Mouse (Mus musculus): ENCODE measurements around the gene Osgin1. TPM values are rescaled to one million over a fixed set of nuclear protein-coding genes. Genes with fewer than 3 reads are reported as not detected.
A peak's percentile ranks its signal among the peaks of the same experiment; 100 is the strongest.

Osgin1 gene
- total RNA-seq, 2 experiments from 2014 or later = 9.3 to 13.9 TPM

DNA sequence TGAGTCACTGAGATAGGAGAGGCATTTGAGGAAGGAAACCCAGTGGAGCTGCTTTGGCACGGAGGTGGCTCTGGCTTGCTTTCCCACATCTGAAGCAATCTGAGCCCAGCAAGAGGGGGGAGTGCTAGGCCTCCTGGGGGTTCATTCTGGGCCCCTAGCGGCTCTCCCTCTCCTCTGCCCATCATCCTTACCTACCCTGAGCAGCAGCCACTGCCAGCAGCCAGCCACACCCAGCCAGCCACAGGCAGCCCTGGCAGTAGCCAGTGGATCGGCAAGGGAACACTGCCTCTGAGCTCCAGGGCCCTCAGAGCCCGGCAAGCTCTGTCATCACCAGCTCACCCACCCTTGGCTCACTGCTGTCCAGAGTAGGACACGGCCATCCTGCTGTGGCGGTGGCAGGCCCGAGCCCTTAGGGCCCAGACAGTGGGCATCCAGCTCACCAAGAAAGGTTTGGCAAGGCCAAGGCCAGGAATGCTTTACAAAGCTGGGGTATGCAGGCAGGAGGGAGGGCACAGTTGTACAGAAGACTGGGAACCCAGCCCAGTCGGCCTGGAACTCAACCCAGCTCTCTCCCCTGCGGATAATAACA is 11.7 kb upstream of the Osgin1 start:
- DNase-seq (ENCODE audit: low spot score) = peak; percentile 53

DNA sequence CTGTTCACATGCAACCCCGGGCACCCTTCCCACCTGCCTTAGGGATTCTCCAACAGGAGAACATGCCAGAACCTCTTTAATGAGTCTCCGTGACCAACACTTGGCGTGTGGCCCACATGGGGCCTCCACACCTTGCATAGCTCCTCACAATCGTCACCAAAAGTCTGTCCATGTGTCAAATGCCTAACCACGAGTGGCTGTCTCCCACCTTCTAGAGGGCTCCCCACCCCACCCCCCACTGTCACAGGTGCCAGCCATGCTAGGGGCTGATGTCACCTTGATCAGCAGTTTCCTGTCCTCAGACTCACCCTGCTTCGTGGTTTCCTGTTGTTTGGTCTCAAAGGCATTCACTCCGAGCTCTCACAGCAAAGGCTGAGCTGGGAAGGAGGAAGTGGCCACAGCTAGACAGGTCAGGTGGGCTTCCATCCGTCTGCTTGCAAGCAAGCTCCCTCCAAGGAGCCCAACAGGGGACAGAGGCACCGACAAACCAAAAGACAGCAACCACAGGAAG is 10.2 kb upstream of the Osgin1 start:
- no peak for DNase-seq (ENCODE audit: low spot score)

DNA sequence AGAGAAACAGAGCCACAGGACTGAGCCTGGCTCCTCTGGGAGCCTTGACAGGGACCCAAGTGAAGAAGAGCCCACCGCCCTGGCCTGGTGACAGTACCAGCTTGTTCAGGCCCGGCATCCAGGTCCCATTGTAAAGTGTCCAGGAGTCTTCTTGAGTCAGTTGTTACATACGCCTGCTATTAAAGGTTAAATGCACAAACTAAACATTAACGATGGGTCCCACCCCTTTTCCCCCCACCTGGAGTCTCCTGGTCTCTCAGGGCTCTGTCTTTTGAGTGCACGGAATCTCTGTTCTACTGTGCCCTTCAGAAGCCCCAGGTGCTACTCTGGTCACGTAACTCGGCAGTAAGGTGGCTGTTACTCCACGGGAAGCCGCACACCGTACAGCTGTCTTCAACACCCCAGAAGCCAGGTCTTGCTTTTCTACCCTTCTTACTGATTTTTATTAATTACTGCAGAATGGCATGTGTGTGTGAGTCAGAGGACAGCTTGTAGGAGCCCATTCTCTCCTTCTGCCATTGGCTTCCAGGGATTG is 9.7 kb upstream of the Osgin1 start:
- DNase-seq (ENCODE audit: low spot score) = no peak

DNA sequence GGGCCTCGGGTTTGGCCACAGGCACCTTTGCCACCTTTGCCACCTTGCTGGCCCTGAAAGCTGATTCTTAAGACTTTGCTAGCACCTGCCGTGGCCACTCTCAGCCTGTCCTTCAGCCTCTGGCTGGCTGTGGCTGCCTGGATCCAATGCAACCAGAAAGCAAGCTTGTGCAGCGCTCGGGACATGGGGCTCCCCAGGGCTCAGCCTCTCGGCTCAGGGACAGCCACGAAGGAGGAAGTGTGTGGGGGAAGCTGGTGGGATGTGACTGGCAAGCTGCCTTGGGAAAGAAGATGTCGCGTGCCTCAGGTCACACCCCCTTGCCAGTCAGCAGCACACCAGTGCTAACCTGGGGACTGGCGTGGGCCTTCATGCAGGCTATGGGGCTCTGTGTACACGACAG is 9.2 kb upstream of the Osgin1 start:
- DNase-seq (ENCODE audit: low spot score) = no peak

DNA sequence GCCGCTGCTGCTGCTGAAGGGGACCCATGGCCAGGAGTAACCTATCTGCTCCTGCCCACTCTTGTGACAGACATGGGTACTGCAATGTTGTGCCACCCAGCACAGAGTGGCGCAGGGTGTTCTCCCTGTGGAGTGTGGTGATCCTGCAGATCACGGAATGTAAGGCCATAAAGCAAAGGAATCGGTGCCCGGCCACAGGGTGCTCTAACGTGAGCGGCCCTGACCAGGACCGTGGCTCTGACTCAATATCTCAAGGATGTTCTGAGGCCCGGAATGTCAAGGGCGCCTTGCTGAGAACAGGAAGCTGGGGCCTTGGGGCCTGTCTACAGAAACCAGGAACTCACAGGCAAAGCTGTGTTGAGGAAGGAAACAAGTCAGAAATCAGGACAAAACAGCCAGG is 8.4 kb upstream of the Osgin1 start:
- no peak for DNase-seq (ENCODE audit: low spot score)

DNA sequence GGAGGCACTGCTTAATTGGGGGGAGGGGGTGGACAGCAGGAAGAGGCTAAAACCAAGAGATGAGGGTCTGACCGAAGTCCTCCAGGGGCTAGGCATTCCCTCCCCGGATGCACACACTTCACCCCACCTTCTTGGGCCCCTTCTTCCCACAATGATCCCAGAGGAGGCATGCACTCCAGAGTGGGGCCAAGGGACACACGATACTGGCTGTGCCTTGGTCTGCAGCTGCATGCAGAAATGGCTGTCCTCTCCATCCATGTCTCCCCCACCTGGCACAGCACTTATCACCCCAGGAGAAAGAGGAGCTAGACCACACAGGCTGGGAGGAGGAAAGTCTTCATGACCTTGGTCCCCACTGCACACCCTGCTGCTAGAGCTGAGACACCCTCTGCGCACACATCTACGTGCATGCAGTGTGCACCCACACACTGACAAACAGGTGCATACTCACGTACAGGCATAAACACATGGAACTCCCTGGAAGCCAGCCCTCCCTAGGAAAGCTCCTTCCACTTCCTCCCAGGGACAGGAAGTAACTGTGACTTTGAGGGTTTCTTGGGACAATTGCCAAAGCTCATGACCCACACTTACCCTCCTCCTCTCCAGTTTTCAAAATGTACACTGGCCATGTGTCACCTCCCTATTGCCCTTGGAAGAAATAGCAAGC is 7.7 kb upstream of the Osgin1 start:
- DNase-seq (ENCODE audit: low spot score) = peak; percentile 43

DNA sequence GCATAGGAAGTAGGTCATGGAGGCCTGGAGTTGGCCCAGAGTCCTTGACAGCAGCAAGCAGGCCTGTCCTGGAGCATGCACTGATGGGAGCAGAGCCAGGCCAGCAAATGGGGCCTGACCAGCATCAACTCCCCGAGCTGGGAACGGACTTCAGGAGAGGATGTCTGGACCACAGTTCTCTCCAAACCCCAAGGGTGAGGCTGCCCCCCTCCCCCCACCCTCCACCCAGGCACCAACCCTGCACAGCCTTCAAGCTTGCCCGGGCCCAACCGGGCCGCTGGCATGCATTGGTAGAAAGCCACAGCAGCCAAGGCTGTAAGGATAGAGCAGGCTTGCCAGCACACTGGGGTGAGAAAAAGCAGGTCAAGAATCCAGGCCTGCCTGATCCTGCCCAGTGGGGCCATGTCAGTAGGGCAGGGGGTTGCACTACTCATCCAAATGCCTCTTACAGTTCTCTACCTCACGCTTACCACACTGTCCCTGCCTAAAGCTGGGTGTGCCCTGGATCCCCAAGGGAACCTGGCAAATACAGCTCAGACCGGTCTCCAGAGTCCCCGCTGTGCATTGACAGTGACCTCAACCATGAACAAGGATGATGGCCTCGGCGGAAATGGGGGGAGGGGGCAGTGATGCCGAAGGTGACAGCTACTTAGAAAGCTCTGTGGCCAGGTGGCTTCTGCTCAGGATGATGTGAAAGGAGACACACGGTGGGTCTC is 6.1 kb upstream of the Osgin1 start:
- DNase-seq (ENCODE audit: low spot score) = peak; percentile 42

DNA sequence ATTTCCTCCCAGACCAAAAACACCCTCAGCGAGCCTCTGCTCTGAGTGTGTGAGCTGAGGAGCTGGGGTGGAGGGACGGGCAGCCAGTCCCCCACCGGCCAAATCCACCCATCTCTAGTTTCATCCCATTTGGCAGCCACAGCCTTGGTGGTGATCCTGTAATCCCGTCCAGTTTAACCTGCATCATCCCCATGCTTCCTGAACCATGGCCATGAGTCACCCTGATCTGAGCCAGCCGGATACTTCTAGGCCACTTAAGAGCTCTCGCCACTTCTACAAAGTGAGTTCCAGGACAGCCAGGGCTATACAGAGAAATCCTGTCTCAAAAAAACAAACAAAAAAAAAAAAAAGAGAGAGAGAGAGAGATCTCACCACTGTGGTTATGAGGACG is 5.6 kb upstream of the Osgin1 start:
- no peak for DNase-seq (ENCODE audit: low spot score)

DNA sequence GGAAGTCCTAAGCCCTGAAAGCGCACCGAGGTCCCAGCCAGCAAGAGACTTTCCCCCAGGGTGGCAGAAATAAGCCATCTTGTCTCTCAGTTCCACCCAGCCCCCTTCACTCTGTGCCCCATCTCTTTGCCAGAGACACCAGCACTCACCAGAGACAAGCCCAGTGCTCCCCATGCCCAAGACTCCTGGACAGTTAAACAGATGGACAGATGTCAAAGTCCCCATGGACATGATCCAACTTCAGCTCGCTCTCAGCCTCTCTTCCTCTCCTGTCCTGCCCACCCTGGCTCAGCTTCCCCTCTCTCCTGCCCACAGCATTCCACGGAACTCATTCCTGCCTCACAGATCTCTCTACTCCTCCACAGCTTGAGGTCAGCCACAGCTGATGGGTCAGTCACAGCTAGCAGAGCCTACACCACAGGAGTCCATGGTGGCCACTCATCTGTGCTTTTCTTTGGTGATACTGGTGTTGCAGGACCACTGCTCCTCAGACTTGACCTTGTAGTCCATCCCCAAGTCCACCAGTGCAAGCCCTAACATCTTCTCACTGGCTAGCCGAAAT is 5.1 kb upstream of the Osgin1 start:
- no peak for DNase-seq (ENCODE audit: low spot score)

DNA sequence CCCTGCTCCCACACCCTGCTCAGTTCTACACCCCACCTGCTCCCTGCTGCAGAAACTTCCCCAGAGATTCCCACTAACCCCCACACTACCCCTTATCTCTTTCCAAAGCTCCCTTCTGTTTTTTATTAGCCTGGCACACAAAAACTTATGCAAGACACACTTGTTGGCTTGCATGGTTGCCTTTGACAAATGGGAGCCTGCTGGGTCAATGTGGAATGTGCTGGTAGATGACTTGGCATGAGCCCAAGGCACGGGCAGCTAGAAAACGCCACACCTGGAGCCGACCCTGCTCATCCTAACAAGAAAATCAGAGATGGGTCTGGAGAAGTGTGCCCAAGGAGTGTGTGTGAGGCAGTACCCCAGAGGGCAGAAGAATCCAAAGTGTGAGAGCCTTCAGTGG is 4.4 kb upstream of the Osgin1 start:
- no peak for DNase-seq (ENCODE audit: low spot score)

DNA sequence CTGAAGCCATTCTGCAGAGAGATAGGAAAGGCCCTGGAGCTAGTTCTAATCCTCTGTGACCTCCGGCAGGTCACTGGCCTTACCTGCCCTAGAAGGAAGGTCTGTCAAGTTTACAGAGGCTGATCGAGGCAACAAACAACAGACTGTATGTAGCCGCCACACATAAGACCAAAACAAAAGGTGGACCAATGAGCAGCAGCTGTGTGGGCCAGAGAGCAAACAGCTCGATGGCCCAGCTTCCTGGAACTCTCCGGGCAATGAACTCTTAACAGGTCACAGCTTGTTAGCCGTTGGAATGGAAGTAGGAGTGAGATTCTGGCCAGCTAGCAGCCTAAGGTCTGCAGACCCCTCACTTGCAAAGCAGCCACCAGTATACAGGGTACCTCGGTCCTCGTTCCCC is 3.7 kb upstream of the Osgin1 start:
- no peak for DNase-seq (ENCODE audit: low spot score)

DNA sequence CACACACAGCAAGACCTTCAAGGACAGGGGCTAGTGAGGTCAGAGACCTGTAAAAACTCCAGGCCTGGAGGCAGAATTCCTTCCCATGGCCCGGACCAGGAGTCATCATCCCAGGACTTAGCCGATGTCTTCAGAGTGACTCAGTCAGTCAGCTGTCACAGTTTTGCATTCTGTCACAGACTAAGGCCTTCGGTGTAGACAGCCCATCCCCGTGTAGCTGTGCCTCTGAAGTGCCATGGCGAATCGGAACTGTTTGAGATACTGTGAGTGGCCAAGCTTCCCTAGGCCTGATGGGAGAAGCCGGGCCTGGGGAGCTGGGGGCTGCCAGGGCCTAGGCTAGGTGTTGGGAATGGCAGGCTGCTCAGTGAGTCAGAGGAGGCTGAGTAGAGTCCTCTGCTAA is 3.2 kb upstream of the Osgin1 start:
- no peak for DNase-seq (ENCODE audit: low spot score)

DNA sequence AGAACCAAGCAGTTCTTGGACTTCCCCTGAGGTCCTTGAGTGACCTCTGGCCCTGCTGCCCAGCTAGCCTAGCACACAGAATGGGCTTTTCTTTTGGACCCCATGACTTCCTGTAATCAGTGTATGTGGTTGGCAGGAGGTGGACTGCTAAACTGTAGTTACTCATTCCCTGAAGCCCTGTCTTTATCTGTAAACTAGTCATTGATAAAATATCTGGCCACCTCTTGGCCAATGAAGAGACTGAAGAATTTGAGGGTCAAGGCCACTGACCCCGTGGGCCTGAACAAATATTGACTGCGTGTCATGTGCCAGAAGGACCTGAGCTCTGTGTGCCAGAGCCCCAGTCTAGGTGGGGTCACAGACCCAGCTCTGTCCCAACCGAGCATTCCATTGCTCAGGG is 1.6 kb upstream of the Osgin1 start:
- no peak for DNase-seq (ENCODE audit: low spot score)

DNA sequence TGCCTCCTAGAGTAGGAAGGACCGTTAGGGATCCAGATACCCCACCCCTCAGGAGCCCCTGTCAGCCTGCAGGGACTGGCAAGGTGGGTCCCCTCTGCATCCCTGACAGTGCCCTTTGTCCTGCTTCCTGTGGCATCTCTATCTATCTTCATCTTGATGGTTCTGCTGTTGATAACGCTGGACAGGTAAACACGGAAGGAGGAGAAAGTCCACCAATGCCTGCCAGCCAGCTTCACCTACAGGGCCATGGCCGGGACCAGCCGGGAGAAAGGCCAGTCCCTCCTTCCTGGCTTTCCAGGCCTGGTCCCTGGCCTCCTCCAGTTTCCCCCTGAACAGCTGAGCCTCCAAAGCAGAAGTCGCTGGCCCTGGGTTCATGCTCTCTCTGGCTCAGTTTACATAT is 645 bp downstream of the Osgin1 start:
- no peak for DNase-seq (ENCODE audit: low spot score)

DNA sequence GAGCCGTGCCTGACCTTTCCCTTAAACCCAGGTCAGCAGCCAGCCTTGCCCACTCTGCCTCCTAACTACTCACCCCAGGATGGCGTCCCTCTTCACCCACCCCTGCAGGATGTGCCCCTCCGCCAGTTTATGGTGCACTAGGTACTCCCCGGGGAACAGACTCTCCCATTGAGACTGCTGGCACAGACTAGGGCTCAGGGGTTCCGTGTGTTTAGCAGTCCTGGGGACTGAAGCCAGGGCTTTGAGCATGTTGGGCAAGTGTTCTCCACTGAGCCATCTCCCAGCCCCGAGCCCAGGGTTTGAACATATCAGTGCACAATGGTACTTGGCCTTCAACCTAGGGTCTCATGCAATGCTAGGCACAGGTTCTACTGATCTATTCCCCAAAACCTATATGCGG is 1.6 kb downstream of the Osgin1 start:
- DNase-seq (ENCODE audit: low spot score) = no peak

DNA sequence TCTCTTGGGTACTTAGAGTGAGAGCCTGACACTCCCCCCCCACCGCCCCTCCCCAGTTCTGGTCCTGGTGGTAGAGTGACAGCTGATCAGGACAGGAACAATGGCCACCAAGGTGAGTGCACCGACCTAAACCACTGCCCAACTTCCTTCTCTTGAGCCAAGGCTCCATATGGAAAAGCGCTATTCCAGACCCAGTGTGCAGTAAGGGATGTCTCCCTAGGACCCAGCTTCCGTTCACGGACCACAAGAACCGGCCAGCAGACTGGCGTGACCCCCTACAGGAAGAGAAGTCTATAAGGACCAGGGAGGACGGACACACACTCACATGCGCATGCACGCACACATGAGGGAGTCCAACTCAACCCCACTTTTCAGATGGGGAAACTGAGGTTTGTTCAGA is 2.4 kb downstream of the Osgin1 start:
- DNase-seq (ENCODE audit: low spot score) = no peak

DNA sequence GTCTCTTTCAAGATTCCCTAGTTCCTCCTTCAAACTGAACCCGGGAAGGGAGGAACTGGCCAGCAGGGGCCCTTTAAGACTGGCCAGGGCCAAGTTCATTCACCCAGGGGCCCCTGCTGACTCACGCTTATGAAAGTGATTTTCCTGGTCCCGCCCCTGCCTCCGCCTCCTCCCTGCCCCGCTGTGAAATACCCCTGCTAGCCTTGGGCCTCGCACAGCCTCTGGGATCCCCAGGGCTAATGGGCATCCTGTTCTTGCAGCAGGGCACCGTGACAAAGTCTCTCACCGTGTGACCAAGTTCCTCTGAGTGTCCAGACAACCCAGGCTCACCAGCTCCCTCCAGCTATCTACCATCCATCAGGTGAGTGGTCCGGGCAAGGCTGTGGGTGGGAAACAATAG is 3.0 kb downstream of the Osgin1 start:
- peak; percentile 94 for DNase-seq (ENCODE audit: low spot score)

DNA sequence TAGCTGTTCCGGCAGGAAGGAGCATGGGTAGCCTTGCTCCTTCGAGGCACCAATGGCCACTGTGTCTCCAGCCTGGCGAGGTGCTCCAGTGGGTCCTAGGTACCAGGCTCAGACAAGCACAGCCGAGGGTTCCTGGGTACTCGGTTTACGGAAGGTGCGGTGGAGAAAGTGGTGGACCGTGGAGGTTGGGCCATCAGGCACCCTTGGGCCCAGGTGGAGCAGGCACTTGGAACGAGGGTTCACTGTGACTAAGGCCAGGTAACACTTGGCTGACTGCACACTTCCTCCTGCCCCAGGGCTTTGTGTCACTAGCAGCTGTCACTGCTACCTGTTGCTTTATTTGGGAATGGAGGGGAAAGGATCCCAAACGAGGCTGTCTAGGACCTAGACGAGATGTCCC is 3.6 kb downstream of the Osgin1 start:
- DNase-seq (ENCODE audit: low spot score) = no peak

DNA sequence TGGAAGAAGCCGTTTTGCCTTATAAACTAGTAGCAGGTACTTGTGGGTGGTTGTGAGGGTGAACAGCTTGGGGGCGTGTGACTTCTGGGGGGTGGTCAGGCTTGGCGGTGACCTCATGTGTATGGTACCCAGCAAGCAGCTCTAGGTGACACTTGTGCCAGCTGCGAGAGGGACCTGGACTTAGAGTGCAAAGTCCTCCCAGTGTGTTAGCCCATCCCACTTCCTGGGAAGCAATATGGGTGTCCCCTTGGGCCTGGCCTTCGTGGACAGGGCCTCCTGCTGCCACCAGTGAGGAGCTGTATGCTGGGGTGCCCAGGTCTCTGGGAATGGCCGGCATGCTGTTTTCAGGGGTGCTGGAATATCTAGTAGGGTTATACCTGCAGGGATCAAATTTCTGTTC is 5.0 kb downstream of the Osgin1 start:
- no peak for DNase-seq (ENCODE audit: low spot score)

DNA sequence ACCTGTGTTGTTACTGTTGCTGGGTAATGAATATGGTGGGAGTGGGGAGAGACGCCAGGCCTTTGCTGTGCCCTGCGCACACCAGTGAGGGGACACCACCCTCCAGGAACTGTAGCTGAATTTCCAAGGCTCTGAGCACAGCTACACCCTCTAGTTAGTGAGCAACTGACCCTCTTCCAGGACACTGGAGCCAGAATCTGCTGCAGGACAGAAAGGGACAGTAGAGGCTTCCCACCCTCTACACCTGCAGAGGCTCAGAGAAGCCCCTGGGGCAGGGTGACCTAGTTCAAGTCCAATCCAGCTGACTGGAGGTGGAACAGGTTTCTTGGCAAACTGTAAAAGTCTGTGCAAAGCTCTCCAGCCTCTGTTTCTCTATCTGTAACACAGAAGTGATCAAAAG is 5.5 kb downstream of the Osgin1 start:
- DNase-seq (ENCODE audit: low spot score) = no peak

DNA sequence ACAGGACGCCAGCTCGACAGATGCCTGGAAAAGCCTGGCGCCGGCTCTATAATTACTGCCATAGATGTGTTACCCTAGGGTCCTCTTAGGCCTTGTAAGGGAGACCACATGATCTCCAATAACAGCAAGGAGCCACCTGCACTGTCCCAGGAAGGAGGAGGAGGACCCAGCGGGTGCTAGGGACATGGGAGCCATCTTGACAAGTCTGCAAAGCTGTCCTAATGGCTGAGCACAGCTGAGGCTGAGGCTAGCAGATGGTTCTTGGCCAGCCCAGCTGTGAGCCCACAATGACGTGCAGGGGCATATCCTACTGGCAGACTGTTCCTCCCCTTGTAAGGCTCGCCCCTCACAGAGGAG is 5.9 kb downstream of the Osgin1 start:
- no peak for DNase-seq (ENCODE audit: low spot score)

DNA sequence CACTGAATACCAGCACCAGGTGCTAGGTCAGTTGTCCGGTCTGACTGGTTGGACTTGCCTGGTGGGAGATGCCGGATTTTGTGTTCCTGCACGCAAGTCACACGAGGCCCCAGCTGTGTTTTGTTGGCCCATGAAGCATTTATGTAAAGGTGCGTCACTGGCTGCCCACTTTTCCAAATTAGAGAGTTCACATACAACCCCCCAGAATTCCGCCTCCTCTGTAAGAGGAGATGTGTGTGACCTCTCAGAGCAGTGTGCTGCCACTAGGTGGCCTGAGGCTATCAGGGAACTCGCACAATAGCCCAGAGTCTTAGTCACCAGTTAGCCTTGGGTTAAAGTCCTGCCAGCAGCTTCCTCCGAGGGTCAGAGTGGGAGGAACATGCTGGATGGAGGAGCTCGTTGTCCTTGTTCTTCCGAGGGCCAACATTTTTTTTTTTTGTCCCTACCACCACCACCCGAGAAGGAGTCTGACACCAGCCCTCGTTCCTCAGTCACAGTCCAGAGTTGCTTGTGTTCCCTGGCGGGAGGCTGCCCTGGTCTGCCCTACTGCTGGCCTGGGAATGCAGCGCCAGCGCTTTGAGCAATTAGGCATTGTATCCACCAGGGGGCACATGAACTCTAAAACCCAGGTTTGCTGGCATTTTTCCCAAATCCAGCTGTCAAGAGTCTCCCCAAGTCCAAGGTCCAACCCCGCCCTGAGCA is 6.5 kb downstream of the Osgin1 start:
- DNase-seq (ENCODE audit: low spot score) = peak; percentile 87
